Mouse (Mus musculus): Measurements from ENCODE around the gene Ppp1r26.

DNA sequence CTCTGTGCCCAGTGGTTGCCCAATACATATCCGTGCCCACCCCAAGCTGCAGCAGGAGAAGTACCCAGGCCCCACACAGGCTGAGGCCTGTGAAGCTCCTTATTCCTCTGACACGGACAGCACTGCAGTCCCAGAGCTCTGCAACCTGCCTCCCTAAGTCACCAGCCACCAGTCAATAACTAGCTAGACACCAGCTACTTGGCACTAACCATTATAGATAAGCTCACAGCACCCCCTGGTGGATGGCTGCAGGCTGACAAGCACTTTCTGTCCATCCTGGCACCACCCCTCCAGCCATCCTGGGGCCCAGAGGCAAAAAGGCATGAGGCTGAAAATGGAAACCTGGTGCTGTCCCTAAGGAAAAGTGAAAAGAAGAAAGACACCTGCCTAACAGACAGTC is 28.6 kb upstream of the Ppp1r26 start:
- TF ChIP-seq CTCF (IDR thresholded peaks at IDR 0.05; ENCODE audit: low read depth): peak; percentile 91
- TF ChIP-seq EP300 (optimal IDR thresholded peaks at IDR 0.05): no peak
